Mouse (Mus musculus) bone marrow, adult 2 months (tissue): ENCODE measurements at regions not wholly inside any gene's neighbourhood (a gene's known extent, or its start where the extent isn't known, plus 50 kb on each side); places are given as distances from the start of the nearest gene placed in this dataset.

Experiments
- CTCF ChIP-seq: fragments of 200-500 bp; IDR thresholded peaks from 2 replicates; pipeline ENCODE4 v1.5.1; 2011; ENCODE audit warnings: low read length, control low read depth; ENCODE audit not compliant: control insufficient read depth, insufficient read depth
- POLR2A ChIP-seq: fragments of 200-500 bp; IDR thresholded peaks from 2 replicates; pipeline ENCODE4 v1.6.1; 2011; ENCODE audit warnings: low read depth, mild to moderate bottlenecking, control low read depth, low read length, borderline replicate concordance; ENCODE audit not compliant: control insufficient read depth

GRCm38 (mm10) chr11:45752791-45753190 lies 99.1 kb upstream of the Clint1 start:
- TF ChIP-seq POLR2A = no peak
- TF ChIP-seq CTCF = no peak
